Mouse (Mus musculus) left cerebral cortex, adult 8-10 months (tissue): ENCODE results near the gene Pex26. TPM values are rescaled to one million over a fixed set of nuclear protein-coding genes. Genes with fewer than 3 reads are reported as not detected.

Source experiments
- DNase-seq, 2 experiments: peaks; one replicate each; pipeline ENCODE4 v3.0.0; 2022; ENCODE audit warnings: low spot score in 2 of 2
- total RNA-seq, 4 experiments: library from RNA; stranded (reverse); gene quantifications; 2 replicates each; pipeline ENCODE4 v1.2.4; 2022

The Pex26 gene
- total RNA-seq, 4 experiments from 2014 or later = 14.2 to 17.0 (median 14.8) TPM

GRCm38 (mm10) chr6:121166098-121166552 is 17.3 kb upstream of the Pex26 start:
- no peak for DNase-seq

GRCm38 (mm10) chr6:121167381-121167975 is 16.0 kb upstream of the Pex26 start:
- no peak for DNase-seq

- no peak for DNase-seq
Measured at GRCm38 (mm10) chr6:121171102-121171501, 12.4 kb upstream of the Pex26 start.

DNA sequence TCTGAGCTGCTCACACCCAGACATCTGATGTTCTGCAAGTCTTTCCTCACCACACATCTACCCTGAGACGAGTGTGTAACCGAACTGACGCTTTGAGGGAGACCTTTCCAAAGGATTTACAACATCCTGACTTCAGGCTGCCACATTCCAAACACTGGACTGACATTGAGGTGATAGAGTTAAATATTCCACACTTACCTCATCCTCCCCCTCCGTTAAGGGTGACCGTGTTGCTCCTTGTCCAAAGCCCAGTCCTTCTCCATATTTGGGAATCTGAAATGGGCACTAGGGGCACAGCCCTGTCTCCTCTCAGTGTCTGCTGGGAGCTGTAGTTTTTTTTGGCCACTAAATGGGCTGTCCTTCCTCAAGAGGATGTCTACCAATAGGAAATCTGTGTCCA is 10.0 kb upstream of the Pex26 start:
- DNase-seq = no peak

DNA sequence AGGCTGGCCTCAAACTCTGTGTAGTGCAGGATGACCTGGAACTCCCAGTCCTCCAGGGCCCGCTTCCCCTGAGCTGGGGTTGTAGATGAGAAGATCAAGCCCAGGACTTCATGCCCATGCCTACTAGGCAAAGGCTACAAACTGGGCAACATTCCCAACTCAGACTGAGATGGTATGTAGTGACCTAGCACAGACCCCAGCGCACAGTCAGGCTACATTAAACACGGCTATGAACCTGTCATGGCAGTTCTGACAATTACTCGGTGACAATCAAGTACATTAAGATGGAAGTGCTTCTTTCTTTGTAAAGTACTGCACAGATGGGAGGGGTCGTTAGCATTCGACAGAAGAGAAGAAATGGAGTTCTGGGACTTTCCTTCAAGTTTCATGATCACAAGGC is 8.7 kb upstream of the Pex26 start:
- no peak for DNase-seq

DNA sequence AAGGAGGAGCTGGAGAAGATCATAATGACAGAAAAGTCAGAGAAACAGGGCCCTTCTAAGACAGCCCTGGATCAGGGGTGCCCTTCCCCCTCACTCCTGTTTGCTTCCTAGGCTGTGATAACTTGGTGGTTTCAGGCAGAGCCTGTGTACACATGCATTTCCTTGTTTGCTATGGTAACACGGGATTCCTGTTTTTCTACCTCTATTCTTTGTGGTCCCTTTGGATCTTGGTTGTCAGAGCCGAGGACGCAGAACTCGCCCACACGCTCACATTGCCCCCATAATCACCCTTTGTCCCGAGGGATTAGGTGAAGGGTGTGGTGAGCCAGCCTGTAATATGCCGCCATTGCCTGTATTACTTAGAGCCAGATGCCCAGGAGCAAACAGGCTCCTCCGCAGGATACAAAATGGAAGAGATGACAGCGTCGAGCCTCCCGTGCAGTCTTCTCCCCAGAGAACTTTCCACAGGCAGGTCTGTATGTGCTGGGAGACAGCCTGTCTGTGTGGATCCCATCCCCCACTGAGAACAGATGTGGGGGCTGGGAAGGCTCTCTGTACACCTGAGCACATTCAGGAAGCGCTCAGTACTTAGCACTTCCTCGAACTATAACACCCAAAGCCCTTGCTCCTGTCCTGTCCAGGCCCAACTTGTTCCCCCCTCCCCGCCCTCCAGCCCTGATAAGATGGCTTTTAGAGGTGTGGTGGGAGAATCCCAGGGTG is 7.3 kb upstream of the Pex26 start:
- no peak for DNase-seq

DNA sequence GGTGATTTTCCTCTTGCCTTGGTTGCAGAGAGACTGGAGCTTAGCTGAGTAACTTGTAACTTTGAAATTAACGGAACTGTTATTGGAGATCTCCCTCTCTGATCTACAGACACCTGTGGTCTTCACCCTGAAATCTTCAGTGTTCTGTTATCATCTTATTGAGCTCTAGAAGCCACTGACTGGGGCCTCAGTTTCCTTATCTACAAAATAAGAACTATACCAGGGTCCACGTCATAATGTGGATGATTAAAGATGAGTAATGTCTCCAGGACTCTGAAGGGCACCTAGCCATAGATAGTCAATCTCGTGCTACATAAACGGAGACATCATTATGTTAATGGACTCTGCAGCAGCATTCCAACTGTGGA is 6.8 kb upstream of the Pex26 start:
- DNase-seq = no peak

- no peak for DNase-seq
Measured at GRCm38 (mm10) chr6:121177118-121177708, 6.3 kb upstream of the Pex26 start.

DNA sequence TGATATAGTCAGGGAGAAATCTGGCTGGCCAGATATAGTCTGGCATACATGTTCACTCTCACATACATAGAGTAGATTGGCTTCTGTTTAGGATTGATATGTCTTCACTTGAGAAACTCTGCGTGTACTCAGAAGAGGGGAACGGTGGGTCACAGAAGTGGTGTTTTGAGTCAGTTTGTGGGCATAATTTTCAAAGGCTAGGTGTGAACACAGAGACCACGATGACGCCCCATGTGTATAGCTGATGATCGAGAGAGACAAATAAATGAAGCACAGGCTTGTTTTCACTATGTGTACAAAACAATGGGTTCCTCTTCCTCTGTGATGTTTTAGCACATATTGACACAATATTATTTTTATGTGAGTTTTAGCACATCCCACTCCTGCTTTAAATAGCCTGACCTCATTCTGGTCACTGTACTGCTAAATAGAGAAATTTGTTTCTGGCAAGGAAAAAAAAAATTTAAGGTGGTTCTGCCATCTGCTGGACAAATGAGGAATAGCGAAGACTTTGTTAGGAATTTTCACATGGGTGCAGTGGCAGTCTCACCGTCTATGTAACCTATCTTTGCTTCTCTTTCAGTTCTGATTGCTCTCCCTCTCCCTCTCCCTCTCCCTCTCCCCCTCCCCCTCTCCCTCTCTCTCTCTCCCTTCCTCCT is 4.6 kb upstream of the Pex26 start:
- no peak for DNase-seq

DNA sequence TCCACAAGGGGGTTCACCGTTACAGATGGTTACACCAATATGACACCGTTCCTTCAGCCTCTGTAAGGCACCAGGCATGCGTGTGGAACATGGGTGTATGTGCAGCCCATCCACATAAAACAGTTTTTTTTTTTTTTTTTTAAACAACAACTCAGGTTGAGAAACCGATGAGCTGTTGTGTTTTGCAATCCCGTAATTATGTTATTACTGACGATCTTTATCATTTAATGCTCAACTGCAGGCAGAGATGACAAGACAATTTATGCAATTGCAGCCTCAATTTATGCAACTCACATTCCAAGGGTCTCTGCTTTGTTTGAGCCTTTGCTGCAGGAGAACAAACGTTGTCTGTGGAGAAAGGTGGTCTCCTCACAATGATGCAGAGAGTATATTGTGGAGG is 3.6 kb upstream of the Pex26 start:
- no peak for DNase-seq

GRCm38 (mm10) chr6:121184198-121185140 is 1.0 kb downstream of the Pex26 start:
- peak in 1 of 2 experiments; percentile 29 for DNase-seq

- DNase-seq = no peak
Measured at GRCm38 (mm10) chr6:121185232-121185631, 1.8 kb downstream of the Pex26 start.

- no peak for DNase-seq
Measured at GRCm38 (mm10) chr6:121191261-121192009, 8.0 kb downstream of the Pex26 start.

DNA sequence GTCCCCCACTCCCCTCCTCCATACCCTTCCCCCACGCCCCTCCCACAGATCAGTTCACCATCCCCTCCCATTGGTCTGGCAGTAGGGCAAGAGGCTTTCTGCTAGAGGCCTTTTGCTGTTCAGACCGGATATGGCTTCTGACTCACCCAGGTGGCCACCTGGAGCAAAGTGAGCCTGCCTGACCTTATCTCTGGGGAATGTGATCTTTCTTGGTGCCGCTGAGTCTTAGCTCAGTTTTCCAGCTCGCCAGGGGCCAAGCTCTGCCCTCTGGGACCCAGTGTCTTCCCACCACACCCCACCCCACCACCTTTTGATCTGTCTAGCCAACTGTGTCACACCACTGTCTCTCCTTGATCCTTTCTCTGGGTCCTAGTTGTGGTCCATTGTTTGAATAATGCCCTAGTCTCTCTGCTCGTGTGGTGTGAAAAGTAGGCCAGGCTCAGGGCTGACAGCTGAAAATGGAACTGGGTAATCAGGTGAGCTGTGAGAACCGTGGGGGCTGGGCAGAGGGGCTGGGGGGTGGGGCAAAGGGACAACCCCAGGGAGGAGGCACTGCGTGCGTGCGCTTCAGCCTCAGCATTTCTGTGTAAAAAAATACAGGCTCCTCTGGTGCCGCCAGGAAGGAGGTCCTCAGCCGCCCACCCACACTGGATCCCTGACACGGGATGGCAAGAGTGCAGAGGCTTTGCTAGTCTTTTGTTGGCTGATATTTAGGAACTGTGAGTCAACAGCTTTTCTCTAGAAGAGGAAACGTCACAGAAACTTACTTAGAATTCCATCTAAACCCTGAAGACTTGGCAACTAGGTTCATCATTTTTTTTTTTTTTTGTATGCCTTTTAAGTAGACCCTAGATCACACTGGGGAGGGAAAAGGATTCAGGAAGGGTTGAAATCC is 10.8 kb downstream of the Pex26 start:
- DNase-seq = no peak

- peak in 1 of 2 experiments; percentile 47 for DNase-seq
Measured at GRCm38 (mm10) chr6:121194956-121195731, 11.7 kb downstream of the Pex26 start.

DNA sequence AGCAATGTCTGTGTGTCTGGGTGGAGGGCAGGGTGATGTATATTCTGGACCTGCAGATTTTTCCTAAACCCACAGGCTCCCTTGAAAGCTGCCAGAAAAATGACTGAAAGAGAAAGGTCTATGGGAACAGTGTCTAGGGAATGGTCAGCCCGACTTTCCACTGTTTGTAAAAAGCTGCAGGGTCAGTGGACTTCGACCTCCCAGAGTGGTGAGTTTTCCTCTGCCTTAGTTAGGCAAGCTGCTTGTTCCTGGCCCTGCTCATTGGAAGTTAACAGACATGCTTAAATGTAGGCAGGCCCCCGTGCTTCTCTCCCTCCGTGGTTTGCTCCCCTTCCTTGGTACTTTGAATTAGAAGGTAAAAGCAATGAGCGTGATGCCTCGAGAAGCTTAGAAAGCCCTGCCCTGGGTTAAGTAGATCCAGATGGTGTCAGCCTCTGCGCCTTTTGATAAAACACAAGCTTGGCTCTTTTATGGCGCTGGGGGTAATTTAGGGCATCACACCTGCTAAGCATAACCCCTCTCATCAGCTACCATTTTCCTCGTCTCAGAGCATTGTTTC is 14.4 kb downstream of the Pex26 start:
- no peak for DNase-seq

- DNase-seq = no peak
Measured at GRCm38 (mm10) chr6:121200458-121200857, 17.0 kb downstream of the Pex26 start.

DNA sequence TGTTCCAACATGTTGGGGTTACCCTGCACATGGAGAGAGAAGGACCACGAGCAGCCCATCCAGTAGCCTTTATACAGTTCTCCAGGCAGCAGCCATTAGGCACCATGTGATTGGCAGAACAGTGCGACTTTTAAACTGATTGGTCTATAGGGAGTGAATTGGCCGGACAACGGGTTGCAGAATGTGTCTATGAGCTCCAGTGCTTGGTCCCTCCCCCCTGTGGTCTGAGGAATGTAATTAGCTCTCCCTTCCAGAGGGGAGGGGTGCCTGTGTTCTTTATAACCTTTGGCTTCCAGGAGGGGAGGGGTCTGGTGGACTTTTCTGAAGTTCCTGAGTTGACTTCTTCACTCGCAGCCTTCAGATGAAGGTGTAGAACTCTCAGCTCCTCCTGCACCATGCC is 18.6 kb downstream of the Pex26 start:
- no peak for DNase-seq
